Mouse (Mus musculus) bone marrow, adult 2 months (tissue): Measurements from ENCODE around the gene Krtap19-9b. TPM values are rescaled to one million over a fixed set of nuclear protein-coding genes. Genes with fewer than 3 reads are reported as not detected.

ENCODE experiments used
- H3K27ac ChIP-seq: fragments of 200-500 bp; 2 replicates; pipeline ENCODE4 v1.5.1; 2012; ENCODE audit warnings: low read depth, mild to moderate bottlenecking, control low read depth, inconsistent platforms, low read length; ENCODE audit not compliant: control insufficient read depth, poor library complexity, insufficient read depth
- H3K4me1 ChIP-seq: fragments of 200-500 bp; 2 replicates; pipeline ENCODE4 v1.6.1; 2011; ENCODE audit warnings: low read length; ENCODE audit not compliant: control insufficient read depth, insufficient read depth
- H3K4me3 ChIP-seq: fragments of 200-500 bp; replicated peaks from 2 replicates; pipeline ENCODE3; 2011; ENCODE audit warnings: mild to moderate bottlenecking, low read depth, low read length, control low read depth; ENCODE audit not compliant: control insufficient read depth
- CTCF ChIP-seq: fragments of 200-500 bp; IDR thresholded peaks from 2 replicates; pipeline ENCODE4 v1.5.1; 2011; ENCODE audit warnings: low read length, control low read depth; ENCODE audit not compliant: control insufficient read depth, insufficient read depth
- POLR2A ChIP-seq: fragments of 200-500 bp; IDR thresholded peaks from 2 replicates; pipeline ENCODE4 v1.6.1; 2011; ENCODE audit warnings: low read depth, mild to moderate bottlenecking, control low read depth, low read length, borderline replicate concordance; ENCODE audit not compliant: control insufficient read depth
- WGBS: fragments of 180-500 bp; shearing (Covaris S2); methylation state at CpG from one replicate; pipeline ENCODE4 v1.1.7; 2018; 5-methylcytosine and 5-hydroxymethylcytosine counted together
- polyA plus RNA-seq: library from polyadenylated mRNA; stranded (reverse); fragments of >200 nt; gene quantifications from 2 replicates; pipeline ENCODE4 v1.2.4, GENCODE M21; 2011; ENCODE audit warnings: low replicate concordance; ENCODE audit not compliant: missing spikeins, insufficient read depth, insufficient read length

Gene Krtap19-9b
- not detected in 2 replicates for polyA plus RNA-seq

- H3K4me3 ChIP-seq, result no peak within 1 kb of the TSS
- no peak within 1 kb of the TSS for H3K27ac ChIP-seq
- no peaks in the 10 kb centered on the region for H3K4me1 ChIP-seq
- WGBS, result 76% methylated on average over 3 of the region's 3 CpGs
- TF ChIP-seq POLR2A, result no peak
Measured at GRCm38 (mm10) chr16:88932165-88932564, at the start of gene Krtap19-9b. Krtap19-9b (minus strand) TSS chr16:88932265.

GRCm38 (mm10) chr16:88962773-88963172, 30.7 kb upstream of the Krtap19-9b start, which contains the start of gene Krtap16-3:
Krtap16-3 (minus strand) TSS chr16:88962873.
- Histone ChIP-seq H3K4me3 (no peak within 1 kb of the TSS), H3K27ac (no peak within 1 kb of the TSS), H3K4me1 (no peaks in the 10 kb centered on the region)
- TF ChIP-seq POLR2A, result no peak
- no peak for TF ChIP-seq CTCF
- 79% methylated on average over 7 of the region's 7 CpGs for WGBS

- H3K27ac ChIP-seq, result no peak overlapping the region
- WGBS, result 81% methylated on average over 6 of the region's 6 CpGs
- H3K4me3 ChIP-seq, result no peak overlapping the region
- no peak for TF ChIP-seq POLR2A
- no peak for TF ChIP-seq CTCF
- no peaks in the 10 kb centered on the region for H3K4me1 ChIP-seq
Measured at GRCm38 (mm10) chr16:88941106-88941505, 9.0 kb upstream of the Krtap19-9b start.

GRCm38 (mm10) chr16:88938252-88938651, 6.2 kb upstream of the Krtap19-9b start:
- 65% methylated on average over 7 of the region's 7 CpGs for WGBS
- no peak overlapping the region for H3K4me3 ChIP-seq
- H3K4me1 ChIP-seq, result no peaks in the 10 kb centered on the region
- TF ChIP-seq CTCF, result no peak
- H3K27ac ChIP-seq, result no peak overlapping the region

- WGBS, result 82% methylated on average over 6 of the region's 6 CpGs
- H3K4me3 ChIP-seq, result no peak within 1 kb of the TSS
- H3K27ac ChIP-seq, result no peak within 1 kb of the TSS
- H3K4me1 ChIP-seq, result no peaks in the 10 kb centered on the region
- no peak for TF ChIP-seq CTCF
- no peak for TF ChIP-seq POLR2A
Measured at GRCm38 (mm10) chr16:88896357-88896756, 35.7 kb downstream of the Krtap19-9b start, which contains the start of gene Krtap19-5. Krtap19-5 (minus strand) TSS chr16:88896457.

GRCm38 (mm10) chr16:88886870-88887269, 45.2 kb downstream of the Krtap19-9b start:
- TF ChIP-seq CTCF (no peak), POLR2A (no peak)
- Histone ChIP-seq H3K4me1 (no peaks in the 10 kb centered on the region), H3K27ac (no peak overlapping the region), H3K4me3 (no peak overlapping the region)
- WGBS, result 77% methylated on average over 6 of the region's 6 CpGs

GRCm38 (mm10) chr16:88884989-88885388, 47.1 kb downstream of the Krtap19-9b start, which contains the start of gene Krtap19-4:
Krtap19-4 (minus strand) TSS chr16:88885089.
- WGBS, result 70% methylated on average over 5 of the region's 5 CpGs
- Histone ChIP-seq H3K4me1 (no peaks in the 10 kb centered on the region), H3K4me3 (no peak within 1 kb of the TSS), H3K27ac (no peak within 1 kb of the TSS)
- no peak for TF ChIP-seq POLR2A

Other genes starting within 250 kb of the Krtap19-9b start
- not detected in 2 replicates for gene 2310061N02Rik, start 224.3 kb downstream of the Krtap19-9b start, polyA plus RNA-seq
- gene Krtap13-1, start 203.4 kb downstream of the Krtap19-9b start, polyA plus RNA-seq, result not detected in 2 replicates
- gene Krtap13, start 180.6 kb downstream of the Krtap19-9b start, polyA plus RNA-seq, result not detected in 2 replicates
- gene 2310034C09Rik, start 173.4 kb downstream of the Krtap19-9b start, polyA plus RNA-seq, result not detected in 2 replicates
- gene 2310057N15Rik, start 158.1 kb downstream of the Krtap19-9b start, polyA plus RNA-seq, result not detected in 2 replicates
- gene Gm5965, start 154.4 kb downstream of the Krtap19-9b start, polyA plus RNA-seq, result not detected in 2 replicates
- not detected in 2 replicates for gene Gm20741, start 120.0 kb downstream of the Krtap19-9b start, polyA plus RNA-seq
- not detected in 2 replicates for gene Krtap15, start 112.0 kb downstream of the Krtap19-9b start, polyA plus RNA-seq
- not detected in 2 replicates for gene Krtap14, start 106.1 kb downstream of the Krtap19-9b start, polyA plus RNA-seq
- gene Krtap19-1, start 62.9 kb downstream of the Krtap19-9b start, polyA plus RNA-seq, result not detected in 2 replicates
- not detected in 2 replicates for gene Krtap19-2, start 58.0 kb downstream of the Krtap19-9b start, polyA plus RNA-seq
- gene Krtap19-3, start 54.2 kb downstream of the Krtap19-9b start, polyA plus RNA-seq, result not detected in 2 replicates
- not detected in 2 replicates for gene Krtap19-4, start 47.2 kb downstream of the Krtap19-9b start, polyA plus RNA-seq
- not detected in 2 replicates for gene Krtap19-5, start 35.8 kb downstream of the Krtap19-9b start, polyA plus RNA-seq
- gene Krtap16-3, start 30.6 kb upstream of the Krtap19-9b start, polyA plus RNA-seq, result not detected in 2 replicates
- not detected in 2 replicates for gene Krtap22-2, start 78.5 kb upstream of the Krtap19-9b start, polyA plus RNA-seq
- gene Gm10229, start 83.0 kb upstream of the Krtap19-9b start, polyA plus RNA-seq, result not detected in 2 replicates
- not detected in 2 replicates for gene Krtap6-1, start 99.4 kb upstream of the Krtap19-9b start, polyA plus RNA-seq
- not detected in 2 replicates for gene Gm10228, start 109.2 kb upstream of the Krtap19-9b start, polyA plus RNA-seq
- gene Krtap6-5, start 115.6 kb upstream of the Krtap19-9b start, polyA plus RNA-seq, result not detected in 2 replicates
- not detected in 2 replicates for gene 1110025L11Rik, start 131.7 kb upstream of the Krtap19-9b start, polyA plus RNA-seq
- gene Krtap6-3, start 151.8 kb upstream of the Krtap19-9b start, polyA plus RNA-seq, result not detected in 2 replicates
- not detected in 2 replicates for gene Gm6358, start 208.6 kb upstream of the Krtap19-9b start, polyA plus RNA-seq
- not detected in 2 replicates for gene Gm10061, start 218.8 kb upstream of the Krtap19-9b start, polyA plus RNA-seq
- gene Gm9789, start 225.7 kb upstream of the Krtap19-9b start, polyA plus RNA-seq, result not detected in 2 replicates
- gene Gm7735, start 237.2 kb upstream of the Krtap19-9b start, polyA plus RNA-seq, result not detected in 2 replicates
- not detected in 2 replicates for gene 1110057P08Rik, start 242.5 kb upstream of the Krtap19-9b start, polyA plus RNA-seq